Mouse (Mus musculus): Measurements from ENCODE around the gene Arl8a.
"Not testable (repeated sequence)": the region's sequence is repeated elsewhere in the genome, so short reads cannot be mapped to it uniquely, and the experiment has no call there.

The Arl8a gene

GRCm38 (mm10) chr1:135146077-135146945 lies at the start of gene Arl8a:
TSS of gene Arl8a (plus strand) at chr1:135146824.
- DNase-seq (ENCODE audit: low spot score): peak; percentile 88

- no peak for DNase-seq (ENCODE audit: low spot score)
Measured at GRCm38 (mm10) chr1:135097441-135097840, 49.2 kb upstream of the Arl8a start.

- no peak for DNase-seq (ENCODE audit: low spot score)
Measured at GRCm38 (mm10) chr1:135098441-135098840, 48.2 kb upstream of the Arl8a start.

DNA sequence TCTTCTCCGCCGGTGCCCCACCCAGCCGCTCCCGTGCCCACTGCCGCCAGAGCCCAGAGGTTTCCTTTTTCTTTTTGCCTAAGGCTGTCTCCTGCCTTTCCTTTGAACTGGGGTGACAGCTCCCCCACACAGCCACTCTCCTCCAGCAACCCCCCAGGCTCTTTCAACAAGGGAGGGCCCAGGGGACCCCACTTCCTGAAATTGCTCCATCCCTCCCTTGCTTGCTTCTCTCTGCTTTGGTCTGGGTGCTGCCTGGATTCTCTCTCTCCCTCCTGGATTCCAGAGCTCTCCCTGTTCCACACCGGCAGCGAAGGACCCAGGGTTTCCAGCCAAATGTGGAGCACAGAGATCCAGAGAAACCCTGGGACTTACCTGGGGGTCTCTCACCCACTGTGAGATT lies 46.2 kb upstream of the Arl8a start:
- no peak for DNase-seq (ENCODE audit: low spot score)

- no peak for DNase-seq (ENCODE audit: low spot score)
Measured at GRCm38 (mm10) chr1:135105124-135105523, 41.5 kb upstream of the Arl8a start, which contains the start of gene Lgr6. TSS of gene Lgr6 (minus strand) at chr1:135105276.

DNA sequence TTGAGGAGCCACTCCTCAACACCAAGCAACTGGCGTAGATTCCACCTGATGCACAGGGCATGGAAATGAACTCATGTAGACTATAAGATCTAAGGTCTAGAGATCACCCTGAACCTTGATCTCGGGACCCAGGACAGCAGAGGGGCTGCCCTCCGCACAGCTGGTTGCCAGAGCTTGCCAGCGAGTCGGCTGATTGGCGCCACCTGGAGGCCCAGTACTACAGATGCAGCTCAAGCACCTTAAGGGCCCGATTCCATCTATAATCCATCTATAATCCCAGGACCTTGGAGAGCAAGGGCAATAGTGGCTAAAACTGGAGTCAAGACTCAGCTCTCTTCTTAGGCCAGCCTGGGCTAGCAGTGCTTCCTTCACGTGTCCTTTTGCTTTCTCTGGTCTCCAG lies 40.7 kb upstream of the Arl8a start:
- peak; percentile 58 for DNase-seq (ENCODE audit: low spot score)

DNA sequence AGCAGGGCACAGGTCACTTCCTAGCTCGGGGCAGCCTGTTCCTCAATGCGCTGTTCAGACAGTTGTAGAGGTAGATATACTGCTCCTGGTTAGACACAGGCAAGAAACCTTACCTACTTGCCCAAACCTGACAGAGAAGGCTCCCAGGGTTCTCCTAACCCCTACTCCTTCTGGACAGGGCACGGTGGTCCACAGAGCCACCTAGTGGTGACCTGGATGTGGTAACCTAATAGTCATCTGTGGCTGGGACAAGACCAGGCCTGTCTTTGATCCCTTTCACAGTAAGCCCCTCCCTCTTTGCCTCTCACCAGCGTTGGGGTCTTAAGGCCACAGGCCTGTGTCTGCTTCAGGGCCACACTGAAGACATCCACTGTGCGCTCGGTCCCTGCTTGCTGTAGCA lies 38.0 kb upstream of the Arl8a start:
- DNase-seq (ENCODE audit: low spot score): no peak

DNA sequence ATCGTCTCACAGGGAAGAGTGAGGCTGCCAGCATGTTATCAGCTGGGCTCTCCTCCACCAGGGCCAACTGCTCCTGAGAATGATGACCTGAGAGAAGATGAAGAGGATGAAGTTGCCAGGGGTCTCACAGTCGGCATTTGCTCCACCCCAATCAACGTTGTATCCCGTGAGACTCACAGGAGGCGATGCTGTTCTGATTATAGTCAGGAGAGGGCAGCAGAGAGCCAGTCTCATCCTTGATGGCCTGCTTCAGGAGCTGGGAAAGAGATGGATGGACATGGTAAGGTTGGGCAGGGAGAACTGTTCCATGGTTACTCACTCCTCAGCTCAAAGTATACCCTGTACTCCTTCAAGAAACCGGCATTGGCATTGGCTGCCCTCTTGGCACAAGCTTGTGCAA lies 36.5 kb upstream of the Arl8a start:
- DNase-seq (ENCODE audit: low spot score): peak; percentile 59

- DNase-seq (ENCODE audit: low spot score): not testable (repeated sequence)
Measured at GRCm38 (mm10) chr1:135111271-135111670, 35.4 kb upstream of the Arl8a start.

- peak; percentile 36 for DNase-seq (ENCODE audit: low spot score)
Measured at GRCm38 (mm10) chr1:135112661-135113060, 34.0 kb upstream of the Arl8a start.

- no peak for DNase-seq (ENCODE audit: low spot score)
Measured at GRCm38 (mm10) chr1:135124573-135125363, 21.9 kb upstream of the Arl8a start.

DNA sequence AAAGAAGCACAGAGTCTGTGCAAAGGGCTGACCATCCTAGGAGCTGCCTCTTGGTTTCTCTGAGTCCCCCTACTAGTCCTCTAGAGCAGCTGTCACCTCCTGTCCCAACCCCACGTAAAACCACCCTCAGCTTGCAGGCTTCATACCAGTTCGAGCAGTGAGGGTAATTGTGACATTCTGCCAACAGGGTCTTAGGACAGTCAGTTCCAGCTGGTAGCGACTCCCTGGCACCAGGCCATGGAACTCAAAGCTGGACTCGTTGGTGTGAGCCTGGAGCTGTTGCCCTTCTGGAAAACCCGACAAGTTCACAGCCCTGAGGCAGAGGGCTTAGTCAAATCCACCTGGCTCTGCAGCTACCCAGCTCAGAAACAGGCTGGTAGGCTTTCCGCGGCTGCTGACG lies 20.6 kb upstream of the Arl8a start:
- no peak for DNase-seq (ENCODE audit: low spot score)

DNA sequence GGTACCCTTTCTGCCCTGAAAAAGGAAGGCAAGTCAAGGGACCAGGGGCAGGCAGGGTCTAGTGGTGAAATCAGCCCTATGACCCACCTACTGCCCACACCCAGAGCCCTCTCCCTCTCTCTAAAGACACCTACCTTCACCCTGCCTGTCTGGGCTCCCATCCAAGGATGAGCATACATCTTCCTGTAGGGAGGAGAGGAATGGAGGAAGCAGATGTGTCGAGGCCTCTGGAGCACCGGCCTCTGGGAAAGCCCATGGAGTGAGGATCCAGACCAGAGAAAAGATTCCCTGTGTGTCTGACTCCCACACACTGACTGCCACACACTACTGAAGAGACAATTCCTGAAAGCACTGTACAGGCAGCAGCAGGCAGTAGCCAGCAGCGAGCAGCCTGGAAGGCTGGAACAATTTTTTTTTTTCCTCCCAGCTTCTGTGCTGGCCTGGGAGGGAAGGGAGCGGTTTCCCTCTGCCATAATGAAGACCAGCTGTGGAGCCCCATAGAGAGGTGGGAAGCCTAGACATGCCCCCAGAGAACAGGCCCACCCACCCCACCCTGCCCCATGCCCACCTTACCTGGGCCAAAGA lies 20.1 kb upstream of the Arl8a start:
- DNase-seq (ENCODE audit: low spot score): no peak

- no peak for DNase-seq (ENCODE audit: low spot score)
Measured at GRCm38 (mm10) chr1:135128011-135128441, 18.6 kb upstream of the Arl8a start.

GRCm38 (mm10) chr1:135128986-135129385 lies 17.6 kb upstream of the Arl8a start:
- DNase-seq (ENCODE audit: low spot score): no peak

DNA sequence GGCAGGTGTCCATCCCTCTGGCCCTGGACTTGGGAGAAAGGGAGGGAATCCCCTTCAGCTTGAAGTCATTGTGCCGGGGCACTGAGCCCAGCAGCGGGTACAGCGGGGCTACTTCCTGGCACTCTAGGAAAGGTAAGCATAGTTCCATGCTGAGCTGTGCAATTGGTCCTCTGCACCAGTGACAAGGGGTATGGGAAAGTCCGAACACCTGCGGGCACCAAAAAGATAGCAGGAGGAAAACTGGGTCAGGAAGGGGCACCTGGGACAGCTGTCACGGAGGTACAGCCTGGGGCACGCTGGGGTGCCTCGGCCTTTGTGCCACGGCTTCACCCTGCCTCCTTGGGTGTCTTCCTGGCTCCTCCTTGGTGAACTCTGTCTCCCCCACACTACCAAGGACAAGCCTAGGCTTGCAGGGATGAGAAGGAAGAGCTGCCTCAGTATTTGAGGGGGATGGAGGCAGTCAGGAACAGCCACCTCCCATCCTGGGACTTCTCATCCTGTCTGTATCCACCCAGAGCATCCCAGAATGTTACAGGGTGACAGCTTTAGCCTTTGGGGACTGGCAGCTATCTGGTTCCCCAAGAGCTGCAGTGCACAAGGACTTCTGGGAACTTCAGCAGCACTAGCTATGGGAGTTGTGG lies 17.0 kb upstream of the Arl8a start:
- no peak for DNase-seq (ENCODE audit: low spot score)

DNA sequence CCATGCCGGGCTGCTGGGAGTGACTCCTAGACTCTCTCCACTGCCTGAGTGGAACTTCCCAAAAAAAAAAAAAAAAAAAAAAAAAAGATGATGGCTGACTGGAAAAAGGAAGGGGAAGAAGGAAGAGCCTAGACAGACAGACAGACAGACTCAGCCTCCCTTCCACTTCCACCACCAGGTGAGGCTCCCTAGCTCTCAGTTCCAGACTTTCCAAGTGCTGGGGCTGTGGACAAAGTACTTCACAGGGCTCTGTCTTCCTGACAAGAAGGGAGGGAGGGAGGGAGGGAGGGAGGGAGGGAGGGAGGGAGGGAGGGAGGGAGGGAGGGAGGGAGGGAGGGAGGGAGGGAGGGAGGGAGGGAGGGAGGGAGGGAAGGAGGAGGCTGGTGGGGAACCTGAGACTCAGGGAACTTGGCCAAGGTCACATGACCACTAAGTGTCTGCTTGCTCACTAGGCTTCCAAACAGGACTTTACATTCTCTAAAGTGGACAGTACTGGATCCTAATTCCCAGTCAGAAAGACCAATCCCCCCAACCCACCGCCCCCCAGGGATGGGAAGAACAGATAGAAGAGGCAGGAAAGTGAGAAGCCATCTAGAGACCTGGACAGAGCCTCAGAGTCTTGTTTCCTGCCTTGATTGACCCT lies 16.1 kb upstream of the Arl8a start:
- DNase-seq (ENCODE audit: low spot score): no peak

- DNase-seq (ENCODE audit: low spot score): peak; percentile 68
Measured at GRCm38 (mm10) chr1:135131034-135131433, 15.6 kb upstream of the Arl8a start.

DNA sequence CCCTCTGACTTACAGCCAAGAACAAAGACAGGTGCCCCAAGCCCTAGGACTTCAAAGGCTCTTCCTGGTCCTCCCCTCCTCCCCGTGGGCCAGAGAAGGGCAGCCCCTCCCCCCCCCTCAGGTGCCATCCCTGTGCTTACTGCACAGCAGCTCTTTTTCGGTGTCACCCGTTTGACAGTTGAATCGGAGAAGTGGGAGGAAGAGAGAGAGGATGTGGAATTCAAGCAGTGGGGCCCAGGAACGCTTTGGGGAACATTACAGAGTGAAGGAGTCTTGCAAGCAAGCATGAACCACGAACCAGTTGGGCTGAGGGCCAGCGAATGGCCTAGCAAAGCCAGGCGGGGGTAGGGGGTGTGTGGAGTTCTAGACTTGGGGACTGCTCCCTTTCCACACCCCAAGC lies 15.1 kb upstream of the Arl8a start:
- DNase-seq (ENCODE audit: low spot score): no peak

DNA sequence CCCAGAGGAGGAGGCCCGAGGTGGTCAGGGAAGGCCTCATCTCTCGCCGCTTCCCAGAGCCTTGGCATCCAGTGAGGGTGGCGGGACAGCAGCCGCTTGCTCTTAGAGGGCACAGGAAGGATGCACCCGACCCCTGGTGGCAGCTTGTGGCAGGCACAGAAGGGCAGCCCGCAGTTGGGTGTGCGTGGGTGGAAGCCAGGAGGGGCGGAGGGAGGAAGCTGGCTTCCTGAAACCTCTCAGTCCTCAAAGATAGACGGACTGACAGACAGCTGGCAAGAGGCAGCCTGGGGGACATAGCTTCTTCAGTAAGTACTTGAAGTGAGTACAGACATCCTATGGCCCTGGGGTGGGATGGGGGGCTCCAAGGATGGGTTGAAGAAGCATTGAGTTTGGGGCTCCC lies 14.2 kb upstream of the Arl8a start, which contains the start of gene Ptpn7:
Gene Ptpn7, plus strand, starts transcription at position 228 of the 400 bp plus-strand sequence.
- peak; percentile 83 for DNase-seq (ENCODE audit: low spot score)

DNA sequence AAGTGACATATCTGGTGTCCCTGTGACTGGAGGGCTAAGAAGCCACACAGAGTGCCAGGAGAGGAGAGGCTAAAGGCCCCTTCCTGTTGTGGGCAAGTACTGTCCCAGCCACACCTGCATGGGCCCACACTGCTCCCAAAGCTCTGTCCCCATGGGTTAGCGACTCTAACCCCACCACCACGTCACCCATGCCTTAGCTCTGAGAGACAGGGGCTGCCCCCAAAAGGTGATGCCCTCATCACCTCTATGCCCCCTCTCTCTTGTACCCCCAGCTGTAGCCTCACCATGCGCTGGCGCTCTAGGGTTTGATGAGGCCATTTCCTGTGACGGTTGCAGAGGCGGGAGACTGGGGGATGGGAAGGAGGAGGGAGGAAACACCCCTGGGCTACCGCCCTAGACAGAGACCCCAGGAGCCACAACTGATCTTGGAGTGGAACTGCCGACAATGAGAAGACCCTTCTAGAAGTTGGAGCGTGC lies 13.7 kb upstream of the Arl8a start:
- no peak for DNase-seq (ENCODE audit: low spot score)
